Mouse (Mus musculus): ENCODE measurements around the gene Prss53. TPM values are rescaled to one million over a fixed set of nuclear protein-coding genes. Genes with fewer than 3 reads are reported as not detected.
"Not testable (repeated sequence)": the region's sequence is repeated elsewhere in the genome, so short reads cannot be mapped to it uniquely, and the experiment has no call there.

The Prss53 gene
- polyA plus RNA-seq, 1 experiment from 2014 or later = 1.3 TPM

DNA sequence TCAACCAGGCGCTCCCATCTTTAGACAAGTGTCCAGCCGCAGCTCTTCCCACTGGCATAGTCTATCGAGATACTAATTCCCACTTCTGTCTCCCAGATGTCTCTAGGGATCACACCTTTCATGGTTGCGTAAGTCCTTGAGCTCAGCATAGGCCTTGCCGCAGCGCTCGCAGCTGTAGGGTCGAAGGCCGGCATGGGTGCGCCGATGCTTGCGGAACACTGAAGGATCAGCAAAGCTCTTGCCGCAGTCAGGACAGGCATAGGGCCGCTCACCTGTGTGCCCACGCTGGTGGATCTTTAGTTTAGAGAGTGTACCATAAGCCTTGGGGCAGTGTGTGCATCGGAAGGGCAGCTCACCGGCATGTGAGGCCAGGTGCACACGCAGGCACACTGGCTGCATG lies 23.1 kb downstream of the Prss53 start:
- Histone ChIP-seq H3K4me2 (no peak overlapping the region), H3K36me3 (replicated peaks) (peaks cover 38% of the 10 kb centered on the region), H3K27me3 (replicated peaks) (no peaks in the 10 kb centered on the region), H3K9ac (no peak overlapping the region), H3K4me3 (no peak overlapping the region), H3K9me3 (no peaks in the 10 kb centered on the region), H3K27ac (no peak overlapping the region), H3K4me1 (peaks cover 20% of the 10 kb centered on the region; the same call in 1 of the 2 replicates)
- no peak for ATAC-seq (replicated peaks)
- 98% methylated on average over 18 of the region's 18 CpGs for WGBS

DNA sequence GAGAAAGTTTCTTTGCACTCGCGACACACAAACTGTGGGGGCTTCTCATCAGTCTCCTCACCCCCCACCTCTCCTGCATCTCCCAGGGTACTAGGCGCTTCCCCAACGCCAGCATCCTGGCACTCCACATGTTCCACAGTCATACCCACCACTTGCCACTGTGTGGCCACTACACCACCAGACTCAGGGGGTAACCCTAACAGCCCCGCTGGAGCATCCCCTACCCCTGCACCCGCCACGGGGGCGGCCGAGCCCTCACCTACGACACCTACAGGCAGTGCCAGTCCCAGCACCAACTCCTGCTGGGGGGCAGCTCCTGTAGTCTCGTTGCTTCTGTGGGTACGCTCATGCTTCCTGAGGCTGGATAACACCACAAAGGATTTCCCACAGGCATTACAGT lies 24.3 kb downstream of the Prss53 start:
- H3K27ac ChIP-seq = no peak overlapping the region
- peaks cover 38% of the 10 kb centered on the region for H3K36me3 ChIP-seq (replicated peaks)
- 94% methylated on average over 12 of the region's 12 CpGs for WGBS
- H3K9me3 ChIP-seq = no peaks in the 10 kb centered on the region
- no peak overlapping the region for H3K4me2 ChIP-seq
- ATAC-seq (replicated peaks) = no peak; the same call in 1 of the 2 replicates
- H3K4me3 ChIP-seq = no peak overlapping the region
- peaks cover 14% of the 10 kb centered on the region; the same call in 1 of the 2 replicates for H3K4me1 ChIP-seq
- no peaks in the 10 kb centered on the region for H3K27me3 ChIP-seq (replicated peaks)
- no peak overlapping the region for H3K9ac ChIP-seq

DNA sequence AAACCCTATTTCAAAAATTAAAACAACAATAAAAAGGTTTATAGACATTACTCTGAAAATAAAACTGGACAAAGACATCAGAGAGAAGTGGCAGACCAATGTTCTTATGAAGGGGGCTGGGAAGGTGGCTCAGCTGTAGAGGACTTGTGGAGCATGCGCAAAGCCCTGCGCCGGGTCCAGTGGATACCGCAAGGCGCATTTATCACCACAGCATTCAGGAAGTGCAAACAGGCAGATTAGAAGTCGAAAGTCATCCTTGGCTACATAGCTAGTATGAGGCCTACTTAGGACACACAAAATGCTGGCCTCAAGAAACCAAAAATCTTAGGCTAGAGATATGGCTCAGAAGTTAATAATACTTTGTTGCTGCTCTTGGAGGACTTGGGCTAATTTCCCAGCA lies 32.5 kb downstream of the Prss53 start:
- Histone ChIP-seq H3K9ac (no peak overlapping the region), H3K4me1 (no peaks in the 10 kb centered on the region), H3K4me2 (no peak overlapping the region), H3K4me3 (no peak overlapping the region), H3K27ac (no peak overlapping the region), H3K9me3 (no peaks in the 10 kb centered on the region), H3K27me3 (replicated peaks) (no peaks in the 10 kb centered on the region), H3K36me3 (replicated peaks) (no peaks in the 10 kb centered on the region)
- WGBS = 91% methylated on average over 6 of the region's 6 CpGs
- ATAC-seq (replicated peaks) = no peak

DNA sequence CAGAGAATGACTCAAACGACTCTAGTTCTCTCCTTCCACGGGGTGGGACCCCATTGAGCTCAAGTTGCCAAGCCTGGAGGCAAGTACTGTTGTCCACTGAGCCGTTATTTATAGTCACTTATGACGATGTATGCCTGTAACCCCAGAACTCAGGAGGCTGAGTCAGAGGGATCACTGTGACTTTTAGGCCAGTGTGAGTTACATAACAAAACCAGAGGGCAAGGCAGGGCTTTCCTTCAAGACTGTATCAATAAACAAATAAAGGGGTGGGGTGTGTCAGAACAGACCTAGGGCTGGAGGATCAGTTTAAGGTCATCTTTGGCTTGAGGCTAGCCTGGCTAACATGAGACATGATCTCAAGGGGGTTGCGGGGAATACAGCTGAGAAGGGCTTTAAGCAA lies 39.9 kb downstream of the Prss53 start:
- WGBS = 80% methylated on average over 5 of the region's 5 CpGs
- Histone ChIP-seq H3K9me3 (no peaks in the 10 kb centered on the region), H3K4me1 (no peaks in the 10 kb centered on the region), H3K4me3 (no peak overlapping the region), H3K27me3 (replicated peaks) (no peaks in the 10 kb centered on the region), H3K9ac (no peak overlapping the region), H3K36me3 (replicated peaks) (no peaks in the 10 kb centered on the region), H3K4me2 (no peak overlapping the region), H3K27ac (no peak overlapping the region)
- no peak for ATAC-seq (replicated peaks)

DNA sequence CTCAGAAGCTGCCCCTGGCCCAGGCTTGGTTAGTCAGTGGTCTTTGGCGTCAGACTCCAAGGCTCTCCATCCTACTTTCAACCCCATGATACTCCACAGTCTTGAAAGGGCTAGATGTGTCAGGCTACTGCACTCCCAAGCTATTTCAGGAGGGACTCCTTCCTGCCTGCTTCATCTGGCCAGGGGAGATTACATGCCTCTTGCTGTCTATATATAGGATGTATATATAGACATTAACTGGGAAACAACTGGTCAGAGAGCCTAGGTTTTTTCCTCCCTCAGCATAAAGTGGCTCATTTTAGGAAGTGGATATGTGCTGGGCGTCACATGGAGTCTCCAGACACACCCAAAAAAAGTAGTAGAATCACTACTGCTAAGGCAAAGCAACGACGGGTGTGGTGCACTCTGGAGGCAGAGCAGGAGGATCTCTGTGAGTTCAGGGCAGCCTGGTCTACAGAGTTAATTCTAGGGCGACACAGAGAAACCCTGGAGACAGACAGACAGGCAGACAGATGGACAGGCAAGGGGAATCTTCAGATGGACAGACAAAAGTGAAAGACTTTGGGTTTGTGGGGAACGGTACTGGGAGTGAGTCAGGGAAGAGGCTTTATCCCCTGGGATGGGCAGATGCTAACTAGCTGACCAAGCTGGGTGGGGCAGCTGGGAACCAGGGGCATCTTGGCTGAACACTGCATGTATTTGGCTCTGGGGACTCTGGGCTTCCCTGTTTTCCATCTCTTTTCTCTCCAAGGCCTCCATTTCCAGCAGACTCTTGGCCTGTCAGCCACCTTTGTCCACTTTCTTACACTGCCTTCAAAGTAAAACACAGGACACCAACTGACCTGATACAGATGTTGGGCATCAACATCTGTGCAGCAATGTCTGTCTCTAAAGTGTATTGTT lies 40.5 kb downstream of the Prss53 start:
- Histone ChIP-seq H3K4me3 (no peak overlapping the region), H3K27ac (no peak overlapping the region), H3K4me1 (no peaks in the 10 kb centered on the region), H3K9ac (no peak overlapping the region), H3K36me3 (replicated peaks) (no peaks in the 10 kb centered on the region), H3K4me2 (no peak overlapping the region), H3K9me3 (no peaks in the 10 kb centered on the region), H3K27me3 (replicated peaks) (no peaks in the 10 kb centered on the region)
- ATAC-seq (replicated peaks) = no peak
- 84% methylated on average over 6 of the region's 6 CpGs for WGBS

DNA sequence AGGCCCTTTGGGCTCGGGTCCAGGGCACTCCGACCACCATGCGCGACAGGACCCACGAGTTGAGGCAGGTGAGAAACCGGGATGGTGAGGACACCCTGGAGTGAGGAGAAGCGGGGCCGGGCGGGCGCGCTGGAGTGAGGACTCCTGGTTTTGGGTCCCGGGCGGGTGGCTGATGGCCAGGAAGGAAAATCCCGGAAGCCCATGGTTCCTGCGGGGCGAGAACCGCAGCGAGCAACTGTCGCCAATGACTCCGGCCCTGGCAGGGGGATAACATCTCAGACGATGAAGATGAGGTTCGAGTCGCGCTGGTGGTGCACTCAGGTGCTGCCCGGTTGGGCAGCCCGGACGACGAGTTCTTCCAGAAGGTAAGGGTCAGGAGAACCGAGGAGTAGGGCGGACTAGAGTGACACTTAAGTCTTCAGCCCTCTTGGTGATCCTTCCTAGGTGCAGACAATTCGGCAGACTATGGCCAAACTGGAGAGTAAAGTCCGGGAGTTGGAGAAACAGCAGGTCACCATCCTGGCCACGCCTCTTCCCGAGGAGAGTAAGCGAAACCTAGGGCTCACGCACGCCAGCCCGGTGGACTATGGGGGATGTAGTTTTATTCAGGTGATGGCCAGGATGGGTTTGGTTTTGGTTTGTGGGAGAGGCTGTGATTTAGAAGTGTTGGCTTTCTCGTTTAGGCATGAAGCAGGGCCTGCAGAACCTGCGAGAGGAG lies 48.6 kb downstream of the Prss53 start:
- peak; percentile 68 for ATAC-seq (replicated peaks)
- Histone ChIP-seq H3K9ac (peak overlapping the region; percentile 60), H3K4me1 (peaks cover 15% of the 10 kb centered on the region), H3K4me2 (peak overlapping the region; percentile 89), H3K27me3 (replicated peaks) (no peaks in the 10 kb centered on the region), H3K4me3 (peak overlapping the region; percentile 66), H3K9me3 (no peaks in the 10 kb centered on the region), H3K27ac (peak overlapping the region; percentile 90), H3K36me3 (replicated peaks) (no peaks in the 10 kb centered on the region)
- 1% methylated on average over 40 of the region's 40 CpGs for WGBS

DNA sequence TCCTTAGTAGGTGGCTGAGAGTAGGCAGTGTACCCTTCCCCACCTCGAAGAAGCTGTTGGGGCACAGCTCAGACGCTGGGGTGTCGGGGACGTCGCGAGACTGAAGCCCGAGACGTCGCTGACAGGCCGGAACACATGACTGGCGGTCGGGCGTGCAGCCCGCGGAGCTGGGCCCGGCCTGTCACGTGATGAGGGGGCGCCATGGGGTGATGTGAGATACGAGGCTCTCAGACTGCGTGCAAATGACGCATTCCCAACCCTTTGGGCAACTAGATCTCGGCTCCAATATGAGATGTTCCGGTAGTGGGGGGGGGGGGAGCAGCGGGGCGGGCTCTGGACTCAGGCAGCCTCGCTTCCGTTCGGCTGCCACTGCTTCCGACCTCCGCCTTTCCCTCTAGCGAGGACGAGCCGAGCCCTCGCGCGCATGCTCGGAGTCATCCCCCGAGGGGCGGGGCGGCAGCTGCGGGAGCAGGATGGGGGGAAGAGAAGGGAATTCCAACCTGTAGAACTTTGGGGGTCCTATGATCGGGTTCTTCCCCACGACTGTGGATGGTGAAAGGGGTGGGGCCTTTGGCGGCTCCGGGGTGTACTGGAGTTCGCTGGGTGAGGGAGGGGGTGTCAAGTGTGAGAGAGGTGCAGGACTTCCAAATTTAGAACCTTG lies 49.3 kb downstream of the Prss53 start:
- no peaks in the 10 kb centered on the region for H3K36me3 ChIP-seq (replicated peaks)
- H3K4me2 ChIP-seq = peak overlapping the region; percentile 89
- no peaks in the 10 kb centered on the region for H3K27me3 ChIP-seq (replicated peaks)
- peaks cover 15% of the 10 kb centered on the region for H3K4me1 ChIP-seq
- H3K4me3 ChIP-seq = peak overlapping the region; percentile 66
- H3K9ac ChIP-seq = peak overlapping the region; percentile 60
- peak overlapping the region; percentile 90 for H3K27ac ChIP-seq
- no peaks in the 10 kb centered on the region for H3K9me3 ChIP-seq
- peak; percentile 96 for ATAC-seq (replicated peaks)
- WGBS = under 1% methylated on average over 39 of the region's 46 CpGs

DNA sequence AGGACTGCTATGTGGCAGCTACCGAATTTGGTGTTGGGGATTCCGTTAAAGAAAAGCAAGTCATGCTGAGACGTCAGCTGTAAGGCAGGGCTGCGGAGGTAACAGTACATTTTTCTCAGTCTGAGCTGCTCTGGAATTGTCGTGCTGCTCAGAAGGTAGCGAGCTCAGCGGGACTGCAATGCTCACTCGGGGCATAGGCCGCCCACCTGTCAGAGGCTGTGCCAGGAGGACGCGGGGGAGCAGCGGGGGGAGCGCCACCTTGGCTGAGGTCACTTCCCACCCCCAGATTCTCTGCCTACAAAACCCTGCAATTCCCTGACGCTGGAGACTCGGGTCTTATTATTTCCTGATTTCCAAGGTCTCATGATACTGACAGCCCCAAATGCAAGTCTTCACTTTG lies 49.9 kb downstream of the Prss53 start:
- Histone ChIP-seq H3K4me3 (peak overlapping the region; percentile 66), H3K27me3 (replicated peaks) (no peaks in the 10 kb centered on the region), H3K27ac (peak overlapping the region; percentile 90), H3K9me3 (no peaks in the 10 kb centered on the region), H3K36me3 (replicated peaks) (no peaks in the 10 kb centered on the region), H3K4me2 (peak overlapping the region; percentile 89), H3K4me1 (peaks cover 15% of the 10 kb centered on the region), H3K9ac (peak overlapping the region; percentile 60)
- WGBS = 4% methylated on average over 15 of the region's 15 CpGs
- peak; percentile 44; the same call in 1 of the 2 replicates for ATAC-seq (replicated peaks)

DNA sequence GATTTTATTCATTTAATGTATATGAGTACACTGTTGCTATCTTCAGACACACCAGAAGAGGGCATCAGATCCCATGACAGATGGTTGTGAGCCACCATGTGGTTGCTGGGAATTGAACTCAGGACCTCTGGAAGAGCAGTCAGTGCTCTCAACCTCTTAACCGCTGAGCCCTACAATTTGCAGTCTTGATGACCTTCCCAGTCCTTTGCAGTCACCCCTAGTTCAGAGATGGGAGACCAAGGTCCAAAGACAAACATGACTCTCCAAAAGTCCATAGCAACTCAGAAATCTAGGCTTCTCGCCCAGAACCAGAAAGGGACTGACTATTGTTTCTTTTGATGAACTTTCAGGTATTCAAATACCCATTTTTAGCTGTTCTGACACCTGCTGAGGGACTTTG lies 50.7 kb downstream of the Prss53 start:
- not testable (repeated sequence) for H3K4me2 ChIP-seq; H3K27me3 ChIP-seq (replicated peaks)
- WGBS = 72% methylated on average over 2 of the region's 2 CpGs

DNA sequence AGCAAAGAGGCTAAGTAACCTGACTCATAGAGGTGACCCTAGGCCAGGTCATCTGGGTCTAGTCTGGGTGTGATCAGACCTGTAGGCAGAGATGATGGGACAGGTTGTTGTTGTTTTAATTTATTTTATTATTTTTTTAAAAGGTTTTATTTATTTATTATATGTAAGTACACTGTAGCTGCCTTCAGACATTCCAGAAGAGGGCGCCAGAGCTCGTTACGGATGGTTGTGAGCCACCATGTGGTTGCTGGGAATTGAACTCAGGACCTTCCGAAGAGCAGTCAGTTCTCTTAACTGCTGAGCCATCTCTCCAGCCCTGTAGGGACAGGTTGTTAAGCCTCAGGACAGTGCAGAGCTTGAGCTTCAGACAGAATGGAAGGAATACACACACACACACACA lies 52.9 kb downstream of the Prss53 start:
- WGBS = 78% methylated on average over 4 of the region's 4 CpGs
- H3K27ac ChIP-seq; H3K4me3 ChIP-seq; ATAC-seq (replicated peaks); H3K4me2 ChIP-seq; H3K27me3 ChIP-seq (replicated peaks); H3K36me3 ChIP-seq (replicated peaks); H3K9ac ChIP-seq; H3K9me3 ChIP-seq: not testable (repeated sequence)
- peaks cover 13% of the 10 kb centered on the region for H3K4me1 ChIP-seq

More for the DNA sequence above, 50.7 kb downstream of the Prss53 start:
- not testable (repeated sequence) for H3K36me3 ChIP-seq (replicated peaks); H3K9ac ChIP-seq; H3K4me3 ChIP-seq; H3K9me3 ChIP-seq; ATAC-seq (replicated peaks)
- 0 out of 2 replicates have a peak overlapping the region, but pooled peaks have one; percentile 90 for H3K27ac ChIP-seq
- H3K4me1 ChIP-seq = peaks cover 15% of the 10 kb centered on the region

DNA sequence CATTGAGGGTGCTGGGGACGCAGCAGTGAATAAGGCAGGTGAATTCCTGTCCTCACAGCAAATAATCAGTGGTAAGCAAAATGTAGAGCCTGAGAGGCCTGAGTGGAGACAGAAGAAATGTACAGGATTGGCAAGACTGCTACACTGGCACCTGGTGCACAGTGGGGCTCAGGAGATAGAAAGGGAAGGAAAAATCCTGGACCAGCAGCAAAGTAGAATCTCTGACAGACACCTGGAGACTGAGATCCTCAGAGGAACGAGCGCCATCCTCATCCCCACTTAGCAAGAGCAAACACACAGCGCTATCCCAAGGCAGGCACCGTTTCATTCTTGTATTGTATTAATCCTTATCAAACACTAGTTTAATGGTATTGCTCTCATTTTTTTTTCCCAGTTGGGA lies 53.3 kb downstream of the Prss53 start:
- 89% methylated on average over 5 of the region's 5 CpGs for WGBS
- no peak overlapping the region for H3K4me3 ChIP-seq

More for the DNA sequence above, 53.3 kb downstream of the Prss53 start:
- H3K9ac ChIP-seq = no peak overlapping the region
- no peak overlapping the region for H3K4me2 ChIP-seq
- no peaks in the 10 kb centered on the region for H3K9me3 ChIP-seq
- H3K36me3 ChIP-seq (replicated peaks) = no peaks in the 10 kb centered on the region
- no peaks in the 10 kb centered on the region for H3K27me3 ChIP-seq (replicated peaks)
- no peak overlapping the region for H3K27ac ChIP-seq
- no peak for ATAC-seq (replicated peaks)
- peaks cover 9% of the 10 kb centered on the region for H3K4me1 ChIP-seq
